Comparison of ENCODE assay signal across 8 mouse cellular contexts in the genomic region with DNA sequence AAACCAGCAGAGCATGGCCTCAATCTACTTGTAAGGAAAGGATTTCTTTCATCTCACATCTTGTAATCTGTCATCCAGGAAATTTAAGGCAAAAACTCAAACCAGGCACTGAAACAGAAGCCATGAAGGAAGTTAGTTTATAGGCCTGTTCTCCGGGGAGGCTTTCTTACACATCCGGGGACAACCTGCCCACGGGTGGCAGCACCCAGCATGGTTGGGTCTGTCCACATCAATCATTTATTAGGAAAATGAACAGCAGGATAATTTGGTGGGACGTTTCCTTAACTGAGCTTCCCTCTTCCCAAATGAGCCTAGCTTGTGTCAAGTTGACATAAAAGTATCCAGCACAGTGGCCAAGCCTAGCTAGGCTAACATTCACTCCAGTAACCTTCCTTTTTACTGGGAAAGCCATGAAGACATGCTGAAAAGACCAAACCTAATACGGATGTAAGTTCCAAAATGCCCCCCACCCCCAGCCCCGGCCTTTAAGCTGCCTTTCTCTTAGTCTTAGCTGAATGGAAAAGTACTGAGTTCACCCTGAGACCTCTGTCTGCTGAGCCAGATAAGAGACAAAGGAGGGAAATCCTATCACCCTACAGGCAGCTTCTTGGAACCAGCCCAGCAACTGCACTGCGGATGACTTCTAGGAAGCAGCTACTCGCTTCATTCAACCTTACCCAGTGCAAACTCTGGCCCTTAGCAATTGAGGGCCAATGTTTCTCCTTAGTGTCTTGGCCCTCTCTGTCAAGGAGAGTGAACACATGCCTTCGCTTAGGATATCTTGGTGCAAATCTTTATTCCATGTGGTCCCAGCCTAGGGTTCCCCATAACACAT. TPM values are rescaled to one million over a fixed set of nuclear protein-coding genes. Genes with fewer than 3 reads are reported as not detected.
DNase-seq lines count a peak whose midpoint lies in the region; TF ChIP-seq lines count a peak whose summit lies in the region.
"Had no signal": no experiment of that assay in that cellular context is flagged by ENCODE, and none has a peak within 500 bp of the region (broad histone marks: within the 10 kb centered on the region; RNA-seq: fewer than 3 reads in every experiment).

No protein-coding gene starts in this region.

- peak; percentile 57 for DNase-seq in gastrocnemius, adult 2 months
- peak; percentile 54 to 59 for DNase-seq in kidney, adult 8-10 months
- peak; percentile 77 for DNase-seq in lung, postnatal 10 days
- no peak for DNase-seq in layer of hippocampus, adult 18-20 months (ENCODE audit: low spot score in 2 of 2)
- no peak for DNase-seq in cerebellum, postnatal 14 days
- DNase-seq in urinary bladder, postnatal 25 days (ENCODE audit: low spot score): no peak

- intact Hi-C loops in gastrocnemius, adult 2 months (cut with DNase I): no loop called here

- no peaks in the 10 kb centered on the region; the same call in 1 of the 2 replicates for H3K4me1 ChIP-seq in bone marrow, adult 2 months (ENCODE audit: control insufficient read depth, insufficient read depth, low read length)
- H3K4me1 ChIP-seq: midbrain, embryonic 12.5 days had no signal

- TF ChIP-seq CTCF in bone marrow, adult 2 months (IDR thresholded peaks at IDR 0.05; ENCODE audit: control insufficient read depth, insufficient read depth, low read length): no peak
- TF ChIP-seq CTCF in gastrocnemius, adult 2 months (IDR thresholded peaks at IDR 0.05): no peak

- H3K27ac ChIP-seq in bone marrow, adult 2 months (ENCODE audit: control insufficient read depth, insufficient read depth, low read depth, low read length, poor library complexity): peak overlapping the region; percentile 30; the same call in 1 of the 2 replicates
- H3K27ac ChIP-seq in gastrocnemius, adult 2 months: peak overlapping the region; percentile 70
- H3K27ac ChIP-seq: midbrain, embryonic 12.5 days had no signal

- WGBS in bone marrow, adult 2 months: 26% methylated on average over 9 of the region's 9 CpGs

- TF ChIP-seq POLR2A in bone marrow, adult 2 months (IDR thresholded peaks at IDR 0.05; ENCODE audit: borderline replicate concordance, control insufficient read depth, low read depth, low read length): no peak

- H3K4me3 ChIP-seq in bone marrow, adult 2 months (replicated peaks; ENCODE audit: control insufficient read depth, low read depth, low read length): no peak overlapping the region
- no peak overlapping the region for H3K4me3 ChIP-seq in gastrocnemius, adult 2 months
- H3K4me3 ChIP-seq: midbrain, embryonic 12.5 days had no signal

RNA-seq across cellular contexts. Expression of gene N4bp2, which starts 31.9 kb away (rescaled TPM):
- polyA plus RNA-seq in bone marrow, adult 2 months (2011; ENCODE audit: insufficient read depth, insufficient read length, low replicate concordance, missing spikeins): 4.3 and 11.2 TPM in 2 replicates
- 1 to 10 TPM; 5.0 to 7.8 TPM for total RNA-seq in gastrocnemius, adult 2 months (2021)
- 1 to 10 TPM; 8.4 to 9.3 TPM for total RNA-seq in layer of hippocampus, adult 18-20 months (2021)

RNA-seq across cellular contexts. Expression of gene Pds5a, which starts 33.3 kb away (rescaled TPM):
- 61.1 and 72.3 TPM in 2 replicates for polyA plus RNA-seq in bone marrow, adult 2 months (2011; ENCODE audit: insufficient read depth, insufficient read length, low replicate concordance, missing spikeins)
- total RNA-seq in gastrocnemius, adult 2 months (2021): 10 to 100 TPM; 46.7 to 49.0 TPM
- 10 to 100 TPM; 79.3 to 80.0 TPM for total RNA-seq in layer of hippocampus, adult 18-20 months (2021)

Comparison
In these comparisons a context has a peak if more than half of its experiments do, and no peak if none do; other contexts are left out.
1. DNase-seq: peak in gastrocnemius, adult 2 months (single experiment), kidney, adult 8-10 months (2 of 2) and lung, postnatal 10 days (single experiment); none in layer of hippocampus, adult 18-20 months (0 of 2), cerebellum, postnatal 14 days (0 of 2) and urinary bladder, postnatal 25 days (single experiment).